Mouse (Mus musculus) heart, embryonic 13.5 days (tissue): ENCODE results near the gene Mtus2. TPM values are rescaled to one million over a fixed set of nuclear protein-coding genes. Genes with fewer than 3 reads are reported as not detected.
A peak's percentile ranks its signal among the peaks of the same experiment; 100 is the strongest.

Experiments
- ATAC-seq: fragments of 200-750 bp; cut with Nextera tagmentation; 2 replicates; pipeline ENCODE4 v1.8.0; 2017; ENCODE audit warnings: moderate TSS enrichment; ENCODE audit not compliant: insufficient number of reproducible peaks, low FRiP score, low TSS enrichment; ENCODE audit errors: extremely low read depth
- H3K27ac ChIP-seq: fragments of 300-500 bp; sonication (generic); replicated peaks from 2 replicates; pipeline ENCODE4 v1.5.1; 2015; ENCODE audit warnings: moderate library complexity, mild to moderate bottlenecking, inconsistent platforms
- H3K27me3 ChIP-seq: fragments of 300-500 bp; sonication (generic); replicated peaks from 2 replicates; pipeline ENCODE4 v1.6.1; 2015; ENCODE audit warnings: mild to moderate bottlenecking, inconsistent platforms
- H3K36me3 ChIP-seq: fragments of 300-500 bp; sonication (generic); 2 replicates; pipeline ENCODE4 v1.6.1; 2015; ENCODE audit warnings: mild to moderate bottlenecking, inconsistent platforms
- H3K4me1 ChIP-seq: fragments of 300-500 bp; sonication (generic); 2 replicates; pipeline ENCODE4 v1.6.1; 2015; ENCODE audit warnings: inconsistent platforms
- H3K4me2 ChIP-seq: fragments of 300-500 bp; sonication (generic); 2 replicates; pipeline ENCODE4 v1.6.1; 2015; ENCODE audit warnings: inconsistent platforms, mild to moderate bottlenecking, moderate library complexity
- H3K4me3 ChIP-seq: fragments of 300-500 bp; sonication (generic); 2 replicates; pipeline ENCODE4 v1.5.1; 2015; ENCODE audit warnings: moderate library complexity, mild to moderate bottlenecking, inconsistent platforms
- H3K9ac ChIP-seq: fragments of 300-500 bp; sonication (generic); 2 replicates; pipeline ENCODE4 v1.6.1; 2015; ENCODE audit warnings: inconsistent platforms, mild to moderate bottlenecking, moderate library complexity
- H3K9me3 ChIP-seq: fragments of 300-500 bp; sonication (generic); 2 replicates; pipeline ENCODE4 v1.6.1; 2016; ENCODE audit warnings: inconsistent platforms
- WGBS: fragments of 180-500 bp; shearing (Covaris S2); methylation state at CpG from one replicate; pipeline ENCODE4 v1.1.7; 2015; ENCODE audit warnings: mixed read lengths; 5-methylcytosine and 5-hydroxymethylcytosine counted together
- polyA plus RNA-seq: library from polyadenylated mRNA; unstranded; fragments of >200 nt; fragmentation: Nextera tagmentation; extraction: Ambion mirVana; gene quantifications from 2 replicates; pipeline ENCODE4 v1.2.1, GENCODE M21; 2015

Gene Mtus2
- polyA plus RNA-seq, 1 experiment from 2014 or later, result 102 TPM

DNA sequence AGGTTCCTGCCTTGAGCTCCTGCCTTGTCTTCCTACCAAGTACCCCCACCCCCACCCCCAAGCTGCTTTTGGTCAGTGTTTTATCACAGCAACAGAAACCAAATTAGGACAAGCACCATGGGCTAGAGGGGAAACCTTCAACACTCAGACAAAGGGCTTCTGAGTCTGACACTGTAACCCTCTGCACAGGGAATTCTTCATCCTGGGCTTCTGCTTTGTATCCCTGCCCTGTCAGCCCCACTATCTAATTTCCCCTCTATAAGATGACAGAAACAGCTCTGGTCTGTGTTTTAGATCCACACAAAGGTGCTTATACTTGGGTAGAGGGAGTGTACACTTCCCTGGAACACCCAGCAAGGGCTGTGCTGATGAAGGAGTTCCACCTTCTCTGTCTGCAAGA is 294.7 kb downstream of the Mtus2 start:
- no peaks in the 10 kb centered on the region for H3K27me3 ChIP-seq
- H3K4me2 ChIP-seq, result no peak overlapping the region
- H3K9me3 ChIP-seq, result 0 out of 2 replicates have a peak, but pooled peaks cover 10% of the 10 kb centered on the region
- ATAC-seq, result 0 out of 2 replicates have a peak, but pooled peaks have one; percentile 20
- H3K27ac ChIP-seq, result peak overlapping the region; percentile 82
- H3K4me1 ChIP-seq, result peaks cover 41% of the 10 kb centered on the region
- no peaks in the 10 kb centered on the region for H3K36me3 ChIP-seq
- H3K9ac ChIP-seq, result no peak overlapping the region
- H3K4me3 ChIP-seq, result no peak overlapping the region

- Histone ChIP-seq H3K4me1 (peaks cover 4% of the 10 kb centered on the region; the same call in 1 of the 2 replicates), H3K9me3 (0 out of 2 replicates have a peak, but pooled peaks cover 8% of the 10 kb centered on the region), H3K4me3 (no peak overlapping the region), H3K36me3 (no peaks in the 10 kb centered on the region), H3K9ac (no peak overlapping the region), H3K27ac (no peak overlapping the region), H3K27me3 (0 out of 2 replicates have a peak, but pooled peaks cover 3% of the 10 kb centered on the region), H3K4me2 (no peak overlapping the region)
- no peak for ATAC-seq
- 76% methylated on average over 7 of the region's 7 CpGs for WGBS
These were observed 304.9 kb downstream of the Mtus2 start for GRCm38 (mm10) chr5:148262016-148262415.

GRCm38 (mm10) chr5:148264819-148265707 is 307.9 kb downstream of the Mtus2 start:
- Histone ChIP-seq H3K4me3 (peak overlapping the region; percentile 75), H3K4me2 (peak overlapping the region; percentile 78), H3K36me3 (peaks cover 6% of the 10 kb centered on the region; the same call in 1 of the 2 replicates), H3K9ac (peak overlapping the region; percentile 89), H3K27ac (peak overlapping the region; percentile 96), H3K9me3 (0 out of 2 replicates have a peak, but pooled peaks cover 2% of the 10 kb centered on the region), H3K4me1 (peaks cover 23% of the 10 kb centered on the region), H3K27me3 (0 out of 2 replicates have a peak, but pooled peaks cover 3% of the 10 kb centered on the region)
- peak; percentile 29; the same call in 1 of the 2 replicates for ATAC-seq
- WGBS, result under 1% methylated on average over 31 of the region's 32 CpGs

DNA sequence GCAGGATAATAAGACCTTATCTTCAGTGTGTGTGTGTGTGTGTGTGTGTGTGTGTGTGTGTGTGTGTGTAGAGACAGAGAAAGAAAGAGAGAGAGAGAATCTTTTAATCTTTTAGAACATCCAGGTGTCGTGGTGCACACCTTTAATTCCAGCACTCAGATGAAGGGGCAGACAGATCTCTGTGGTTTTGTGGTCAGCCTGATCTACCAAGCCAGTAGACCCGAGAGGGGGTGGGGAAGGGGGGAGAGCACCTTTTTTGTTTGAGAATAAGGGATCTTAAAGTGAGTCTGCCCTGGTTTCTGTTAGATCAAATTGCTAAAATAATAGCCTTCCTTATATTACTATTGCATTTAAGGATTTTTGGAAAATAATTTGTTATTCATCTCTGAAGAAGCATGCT is 309.7 kb downstream of the Mtus2 start:
- 32% methylated on average over 2 of the region's 2 CpGs for WGBS
- Histone ChIP-seq H3K4me3 (peak overlapping the region; percentile 75), H3K4me2 (peak overlapping the region; percentile 78), H3K27me3 (0 out of 2 replicates have a peak, but pooled peaks cover 3% of the 10 kb centered on the region), H3K36me3 (peaks cover 10% of the 10 kb centered on the region; the same call in 1 of the 2 replicates), H3K9me3 (0 out of 2 replicates have a peak, but pooled peaks cover 2% of the 10 kb centered on the region), H3K27ac (peak overlapping the region; percentile 96), H3K4me1 (peaks cover 41% of the 10 kb centered on the region), H3K9ac (peak overlapping the region; percentile 89)
- no peak for ATAC-seq

- peak overlapping the region; percentile 89 for H3K9ac ChIP-seq
- H3K4me2 ChIP-seq, result peak overlapping the region; percentile 78
- peak overlapping the region; percentile 75 for H3K4me3 ChIP-seq
- 0 out of 2 replicates have a peak, but pooled peaks cover 2% of the 10 kb centered on the region for H3K9me3 ChIP-seq
- ATAC-seq, result no peak
- H3K27ac ChIP-seq, result peak overlapping the region; percentile 96
- peaks cover 46% of the 10 kb centered on the region for H3K4me1 ChIP-seq
- WGBS, result 49% methylated on average over 4 of the region's 4 CpGs
- H3K36me3 ChIP-seq, result peaks cover 10% of the 10 kb centered on the region; the same call in 1 of the 2 replicates
- H3K27me3 ChIP-seq, result 0 out of 2 replicates have a peak, but pooled peaks cover 3% of the 10 kb centered on the region
These were observed 310.3 kb downstream of the Mtus2 start for GRCm38 (mm10) chr5:148267446-148267845.

DNA sequence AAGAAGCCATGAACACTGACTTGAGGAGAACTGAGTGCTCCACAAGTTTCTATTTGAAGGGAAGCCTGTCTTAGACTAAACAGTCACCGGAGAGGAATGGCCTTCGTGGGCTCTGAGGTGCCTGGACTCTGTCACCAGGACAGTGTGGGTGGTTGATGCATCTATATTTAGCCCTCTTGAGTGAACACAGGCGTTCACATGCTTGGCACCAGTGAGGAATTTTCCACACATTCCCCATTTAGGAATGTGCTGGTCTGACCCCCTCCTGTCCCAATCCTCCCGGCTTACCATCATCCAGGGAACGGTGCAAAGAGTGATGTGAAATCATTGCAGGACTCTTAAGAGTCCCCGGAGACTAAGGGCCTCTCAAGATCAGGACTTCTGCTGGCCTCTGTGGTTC is 314.9 kb downstream of the Mtus2 start:
- Histone ChIP-seq H3K4me1 (peaks cover 52% of the 10 kb centered on the region), H3K27ac (peak overlapping the region; percentile 98), H3K9me3 (0 out of 2 replicates have a peak, but pooled peaks cover 2% of the 10 kb centered on the region), H3K27me3 (no peaks in the 10 kb centered on the region), H3K4me3 (peak overlapping the region; percentile 7; the same call in 1 of the 2 replicates), H3K9ac (peak overlapping the region; percentile 55; the same call in 1 of the 2 replicates), H3K36me3 (peaks cover 25% of the 10 kb centered on the region), H3K4me2 (peak overlapping the region; percentile 55)
- ATAC-seq, result peak; percentile 85
- 18% methylated on average over 6 of the region's 6 CpGs for WGBS

DNA sequence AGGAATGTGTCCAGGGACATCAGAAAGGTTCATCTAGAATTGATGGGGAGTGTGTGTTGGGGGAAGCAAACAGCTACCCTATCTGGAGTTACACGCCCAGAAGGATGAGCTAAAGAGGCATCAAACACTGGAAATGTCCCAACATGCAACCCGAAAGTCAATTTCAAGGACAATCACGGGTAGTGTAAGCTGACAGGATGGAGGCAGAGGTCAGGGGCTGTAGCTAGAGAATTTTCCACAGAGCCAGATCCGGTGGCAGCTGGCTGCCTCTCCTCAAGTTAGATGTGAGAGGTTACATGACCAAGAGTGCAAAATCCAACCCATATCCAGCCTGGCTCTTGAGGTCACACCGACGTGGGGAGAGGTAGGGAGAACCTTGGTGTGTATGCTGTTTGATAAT is 315.7 kb downstream of the Mtus2 start:
- 31% methylated on average over 6 of the region's 6 CpGs for WGBS
- Histone ChIP-seq H3K27me3 (no peaks in the 10 kb centered on the region), H3K27ac (peak overlapping the region; percentile 98), H3K9ac (peak overlapping the region; percentile 55; the same call in 1 of the 2 replicates), H3K36me3 (peaks cover 30% of the 10 kb centered on the region), H3K4me2 (peak overlapping the region; percentile 55), H3K4me1 (peaks cover 49% of the 10 kb centered on the region), H3K4me3 (no peak overlapping the region; the same call in 1 of the 2 replicates), H3K9me3 (peaks cover 2% of the 10 kb centered on the region; the same call in 1 of the 2 replicates)
- no peak for ATAC-seq

- Histone ChIP-seq H3K4me1 (peaks cover 18% of the 10 kb centered on the region), H3K27ac (peak overlapping the region; percentile 36), H3K36me3 (peaks cover 74% of the 10 kb centered on the region), H3K9me3 (no peaks in the 10 kb centered on the region; the same call in 1 of the 2 replicates), H3K27me3 (no peaks in the 10 kb centered on the region), H3K4me2 (no peak overlapping the region), H3K9ac (no peak overlapping the region), H3K4me3 (no peak overlapping the region)
- 73% methylated on average over 8 of the region's 8 CpGs for WGBS
- no peak for ATAC-seq
These were observed 321.1 kb downstream of the Mtus2 start for GRCm38 (mm10) chr5:148278233-148278632.

DNA sequence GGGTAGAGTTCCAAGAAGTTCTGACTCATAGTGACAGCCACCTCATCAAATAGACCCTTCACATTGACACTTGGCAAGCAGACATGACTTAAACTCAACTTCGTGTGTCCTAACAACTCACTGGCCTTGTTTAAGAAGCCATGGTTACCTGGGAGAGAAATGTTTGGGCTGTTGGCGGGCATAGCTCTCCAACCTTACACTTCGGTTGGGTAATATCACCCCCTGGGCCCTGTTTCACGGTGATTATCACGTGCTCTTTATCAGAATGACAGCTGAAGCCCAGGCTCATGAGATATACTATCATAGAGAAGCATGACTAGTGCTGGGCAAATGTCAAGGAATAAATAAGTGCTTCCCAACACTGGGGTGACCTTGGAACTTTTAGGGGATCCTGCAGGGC is 323.2 kb downstream of the Mtus2 start:
- Histone ChIP-seq H3K27ac (peak overlapping the region; percentile 25; the same call in 1 of the 2 replicates), H3K4me1 (peaks cover 21% of the 10 kb centered on the region), H3K4me2 (no peak overlapping the region), H3K9me3 (no peaks in the 10 kb centered on the region; the same call in 1 of the 2 replicates), H3K36me3 (peaks cover 83% of the 10 kb centered on the region), H3K27me3 (no peaks in the 10 kb centered on the region), H3K4me3 (no peak overlapping the region), H3K9ac (no peak overlapping the region)
- ATAC-seq, result no peak
- WGBS, result 45% methylated on average over 5 of the region's 5 CpGs

GRCm38 (mm10) chr5:148282093-148282492 is 325.0 kb downstream of the Mtus2 start:
- Histone ChIP-seq H3K4me3 (no peak overlapping the region), H3K4me2 (no peak overlapping the region), H3K36me3 (peaks cover 88% of the 10 kb centered on the region), H3K27ac (no peak overlapping the region), H3K9me3 (no peaks in the 10 kb centered on the region; the same call in 1 of the 2 replicates), H3K27me3 (no peaks in the 10 kb centered on the region), H3K4me1 (peaks cover 21% of the 10 kb centered on the region), H3K9ac (no peak overlapping the region)
- WGBS, result 82% methylated on average over 6 of the region's 6 CpGs
- ATAC-seq, result no peak

DNA sequence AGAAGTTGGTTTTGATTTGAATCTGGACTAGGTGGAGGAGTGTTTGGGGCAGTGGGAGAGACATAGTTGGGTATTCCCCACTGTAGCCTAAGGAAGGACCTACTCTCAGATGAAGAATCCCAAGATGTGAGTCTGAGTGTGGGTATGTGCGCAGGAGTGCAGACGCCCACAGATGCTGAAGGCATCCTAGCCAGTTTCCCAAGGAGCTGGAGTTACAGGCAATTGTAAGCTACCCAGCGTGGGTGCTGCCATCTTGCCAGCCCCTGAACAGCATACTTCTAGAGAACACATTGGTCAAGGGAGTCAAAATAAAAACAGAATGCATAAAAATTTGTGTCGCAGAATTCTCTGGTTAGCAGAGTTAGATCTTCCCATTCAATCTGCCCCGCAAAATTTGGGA is 325.5 kb downstream of the Mtus2 start:
- WGBS, result 92% methylated on average over 5 of the region's 5 CpGs
- Histone ChIP-seq H3K4me2 (no peak overlapping the region), H3K4me3 (no peak overlapping the region), H3K27me3 (no peaks in the 10 kb centered on the region), H3K9me3 (no peaks in the 10 kb centered on the region; the same call in 1 of the 2 replicates), H3K36me3 (peaks cover 89% of the 10 kb centered on the region), H3K9ac (no peak overlapping the region), H3K4me1 (peaks cover 21% of the 10 kb centered on the region), H3K27ac (no peak overlapping the region)
- no peak for ATAC-seq
